Mouse (Mus musculus) Muller cell, postnatal 12 days (primary cell): ENCODE results near the gene Rara.
"Not testable (repeated sequence)": the region's sequence is repeated elsewhere in the genome, so short reads cannot be mapped to it uniquely, and the experiment has no call there.

ENCODE experiments used
- DNase-seq: peaks from one replicate; pipeline ENCODE4 v3.0.0-alpha.2; 2015; ENCODE audit errors: inconsistent ontology term

Rara gene

GRCm38 (mm10) chr11:98927438-98928076 lies at the start of gene Rara:
Gene Rara, plus strand, starts transcription at chr11:98927818.
- DNase-seq, result no peak

GRCm38 (mm10) chr11:98887703-98888102 lies 39.9 kb upstream of the Rara start:
- DNase-seq, result no peak

- DNase-seq, result no peak
Measured at GRCm38 (mm10) chr11:98889077-98889476, 38.5 kb upstream of the Rara start.

GRCm38 (mm10) chr11:98889977-98890376 lies 37.6 kb upstream of the Rara start:
- no peak for DNase-seq

GRCm38 (mm10) chr11:98892426-98892825 lies 35.2 kb upstream of the Rara start:
- DNase-seq, result no peak

- no peak for DNase-seq
Measured at GRCm38 (mm10) chr11:98900529-98901125, 27.0 kb upstream of the Rara start.

- DNase-seq, result no peak
Measured at GRCm38 (mm10) chr11:98902621-98903245, 24.9 kb upstream of the Rara start.

GRCm38 (mm10) chr11:98904577-98904976 lies 23.0 kb upstream of the Rara start:
- DNase-seq, result no peak

GRCm38 (mm10) chr11:98905033-98905432 lies 22.6 kb upstream of the Rara start:
- no peak for DNase-seq

GRCm38 (mm10) chr11:98905583-98905982 lies 22.0 kb upstream of the Rara start:
- DNase-seq, result no peak

- no peak for DNase-seq
Measured at GRCm38 (mm10) chr11:98907063-98907436, 20.6 kb upstream of the Rara start.

GRCm38 (mm10) chr11:98907437-98908173 lies 20.0 kb upstream of the Rara start, which contains the start of gene Cdc6:
Gene Cdc6, plus strand, starts transcription at chr11:98907801.
- DNase-seq, result peak; percentile 97

- DNase-seq, result no peak
Measured at GRCm38 (mm10) chr11:98909654-98910053, 18.0 kb upstream of the Rara start.

GRCm38 (mm10) chr11:98910415-98910814 lies 17.2 kb upstream of the Rara start:
- no peak for DNase-seq

- DNase-seq, result no peak
Measured at GRCm38 (mm10) chr11:98911498-98911897, 16.1 kb upstream of the Rara start.

- DNase-seq, result no peak
Measured at GRCm38 (mm10) chr11:98914196-98914595, 13.4 kb upstream of the Rara start.

GRCm38 (mm10) chr11:98916376-98916775 lies 11.2 kb upstream of the Rara start:
- DNase-seq, result not testable (repeated sequence)

GRCm38 (mm10) chr11:98917428-98918005 lies 10.1 kb upstream of the Rara start:
- no peak for DNase-seq

- no peak for DNase-seq
Measured at GRCm38 (mm10) chr11:98918231-98918630, 9.4 kb upstream of the Rara start.

GRCm38 (mm10) chr11:98919009-98919408 lies 8.6 kb upstream of the Rara start:
- DNase-seq, result no peak

- DNase-seq, result not testable (repeated sequence)
Measured at GRCm38 (mm10) chr11:98921813-98922212, 5.8 kb upstream of the Rara start.

GRCm38 (mm10) chr11:98922307-98922706 lies 5.3 kb upstream of the Rara start:
- peak; percentile 74 for DNase-seq
